Mouse (Mus musculus): ENCODE data around the gene Rem2.

The Rem2 gene

GRCm38 (mm10) chr14:54492345-54493131 is 16.6 kb downstream of the Rem2 start:
- no peak for DNase-seq

- no peak for DNase-seq
These were observed 17.3 kb downstream of the Rem2 start for GRCm38 (mm10) chr14:54493236-54493635.

- DNase-seq = peak; percentile 46
These were observed 18.3 kb downstream of the Rem2 start for GRCm38 (mm10) chr14:54494234-54494633.

- no peak for DNase-seq
These were observed 20.8 kb downstream of the Rem2 start for GRCm38 (mm10) chr14:54496706-54497105.

DNA sequence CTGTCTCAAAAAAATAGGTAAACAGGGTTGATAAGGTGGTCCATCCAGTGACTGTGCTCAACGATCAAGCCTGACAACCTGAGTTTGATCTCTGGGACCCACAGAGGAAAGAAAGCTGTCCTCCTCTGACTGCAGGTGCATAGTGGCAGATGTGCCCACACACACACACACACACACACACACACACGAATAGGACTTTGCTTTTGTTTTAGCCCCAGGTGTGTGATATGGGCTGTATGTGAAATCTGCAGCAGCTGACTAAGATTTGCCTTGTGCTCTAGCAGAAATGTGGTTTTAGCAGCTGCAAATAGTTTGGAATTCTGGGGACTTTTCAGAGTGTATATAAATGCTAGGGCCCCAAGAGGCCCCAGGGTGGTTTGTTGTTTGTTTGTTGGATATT is 23.4 kb downstream of the Rem2 start:
- DNase-seq = no peak

DNA sequence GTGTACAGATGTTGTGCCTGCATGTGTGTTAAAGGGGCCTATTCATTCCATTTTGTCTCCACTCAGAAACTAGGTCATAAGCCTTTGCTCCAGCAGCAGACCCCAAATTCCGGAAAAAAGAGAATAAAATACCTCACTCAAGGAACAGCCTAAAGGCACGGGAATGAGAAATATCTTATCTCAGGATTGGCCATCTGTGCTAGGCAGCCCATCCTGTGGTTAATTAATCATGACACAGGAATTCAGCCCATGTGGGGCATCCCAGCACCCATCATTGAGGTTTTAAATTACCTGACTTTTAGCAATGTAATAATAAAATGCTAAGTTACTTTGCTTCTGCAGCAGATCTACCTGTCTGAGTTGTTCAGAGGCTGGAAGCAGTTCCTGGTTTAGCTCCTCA is 25.5 kb downstream of the Rem2 start:
- DNase-seq = no peak

GRCm38 (mm10) chr14:54503092-54503491 is 27.2 kb downstream of the Rem2 start:
- no peak for DNase-seq

- no peak for DNase-seq
These were observed 33.9 kb downstream of the Rem2 start for GRCm38 (mm10) chr14:54509774-54510173.

DNA sequence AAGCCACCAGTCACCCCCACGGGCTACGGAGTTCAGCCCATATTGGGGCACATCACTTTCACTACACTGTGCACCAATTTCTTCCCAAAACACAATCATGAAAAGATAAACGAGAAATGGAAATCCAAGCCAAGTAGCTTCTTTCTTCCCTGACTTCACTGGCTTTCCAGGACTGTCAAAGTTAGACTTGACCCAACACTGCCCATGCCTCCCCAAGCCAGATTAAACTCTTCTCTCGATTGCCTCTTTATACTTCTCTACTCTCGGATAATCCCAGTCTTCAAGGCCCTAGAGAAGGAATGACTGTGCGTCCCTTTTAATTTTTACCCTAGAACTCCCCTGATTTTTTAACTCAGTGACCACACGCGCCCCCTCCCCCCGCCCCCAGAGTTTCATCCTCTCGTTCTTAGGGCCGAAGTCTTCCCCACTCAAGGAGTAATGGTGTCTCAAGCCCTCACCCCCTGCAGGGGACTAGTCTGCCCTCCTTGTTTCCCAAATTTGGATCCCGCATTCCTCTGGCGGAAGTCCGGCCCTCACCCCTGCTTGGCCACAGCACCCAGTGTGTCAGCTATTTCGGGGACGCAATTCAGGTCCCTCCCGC is 40.9 kb downstream of the Rem2 start:
- no peak for DNase-seq

- DNase-seq = no peak
These were observed 47.7 kb downstream of the Rem2 start for GRCm38 (mm10) chr14:54523600-54523999.

GRCm38 (mm10) chr14:54527227-54528006 is 51.5 kb downstream of the Rem2 start:
- peak; percentile 40 for DNase-seq

- no peak for DNase-seq
These were observed 52.1 kb downstream of the Rem2 start for GRCm38 (mm10) chr14:54528007-54528393.

DNA sequence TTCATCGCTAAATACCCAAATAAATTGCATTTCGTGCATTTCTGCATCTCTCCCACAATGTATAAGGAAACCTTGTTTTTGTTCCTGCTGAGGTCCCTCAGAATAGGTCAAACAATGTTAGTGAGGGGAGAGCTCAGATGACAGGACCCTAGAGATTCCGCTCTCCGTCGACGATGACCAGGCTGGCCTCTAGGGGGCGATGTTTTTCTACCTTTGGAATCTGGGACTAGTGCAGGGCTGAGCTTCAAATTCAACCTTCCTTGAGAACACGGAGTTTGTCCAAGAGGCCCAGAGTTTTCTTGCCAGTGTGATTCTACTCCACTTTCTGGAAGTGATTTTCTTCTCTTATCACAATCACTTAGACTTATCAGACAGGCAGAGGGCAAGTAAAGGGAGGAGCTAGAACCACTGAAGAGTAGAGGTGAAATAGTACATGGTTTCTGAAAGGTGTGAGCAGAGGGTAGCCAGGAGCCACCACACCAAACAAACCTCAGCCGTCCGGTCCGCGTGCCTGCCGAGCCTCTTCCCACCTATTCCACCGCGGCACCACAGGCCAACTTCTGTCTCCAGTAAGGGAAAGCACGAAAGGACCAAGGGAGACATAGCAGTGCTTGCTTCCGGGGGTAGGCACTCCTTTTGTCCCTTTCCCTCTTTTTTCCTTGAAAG is 52.7 kb downstream of the Rem2 start:
- DNase-seq = peak; percentile 87
